Mouse (Mus musculus) spleen, adult 18-20 months (tissue): Measurements from ENCODE around the gene Gm27179.
"Not testable (repeated sequence)": the region's sequence is repeated elsewhere in the genome, so short reads cannot be mapped to it uniquely, and the experiment has no call there.

ENCODE experiments used
- DNase-seq, 2 experiments: peaks; one replicate each; pipeline ENCODE4 v3.0.0; 2022; ENCODE audit warnings: mixed read lengths in 2 of 2

Gm27179 gene

GRCm38 (mm10) chr14:69473322-69473721 lies 39.0 kb downstream of the Gm27179 start:
- not testable (repeated sequence) for DNase-seq

GRCm38 (mm10) chr14:69470122-69470708 lies 42.1 kb downstream of the Gm27179 start:
- not testable (repeated sequence) for DNase-seq

- not testable (repeated sequence) for DNase-seq
Observed at GRCm38 (mm10) chr14:69467612-69468366, 44.6 kb downstream of the Gm27179 start.

GRCm38 (mm10) chr14:69464465-69464864 lies 47.9 kb downstream of the Gm27179 start:
- not testable (repeated sequence) for DNase-seq
